Mouse (Mus musculus) liver, embryonic 14.5 days (tissue): ENCODE data around the gene Ube4b. TPM values are rescaled to one million over a fixed set of nuclear protein-coding genes. Genes with fewer than 3 reads are reported as not detected.

Source experiments
- ATAC-seq: fragments of 200-750 bp; cut with Nextera tagmentation; 2 replicates; pipeline ENCODE4 v1.8.0; 2017; ENCODE audit warnings: moderate number of reproducible peaks, mild to moderate bottlenecking, moderate library complexity; ENCODE audit not compliant: insufficient read depth
- DNase-seq, 3 experiments: peaks; one replicate each; pipeline ENCODE4 v3.0.0-alpha.2; 2012 to 2013; ENCODE audit warnings: low read depth in 3 of 3, low spot score in 3 of 3
- H3K27ac ChIP-seq: fragments of 300-500 bp; sonication (generic); 2 replicates; pipeline ENCODE4 v1.5.1; 2014; ENCODE audit warnings: moderate library complexity, mild to moderate bottlenecking, control low read depth, inconsistent platforms
- H3K27me3 ChIP-seq: fragments of 300-500 bp; sonication (generic); 2 replicates; pipeline ENCODE4 v1.6.1; 2014; ENCODE audit warnings: mild to moderate bottlenecking, low read length, moderate library complexity; ENCODE audit not compliant: control insufficient read depth, insufficient read depth
- H3K36me3 ChIP-seq: fragments of 300-500 bp; sonication (generic); replicated peaks from 2 replicates; pipeline ENCODE4 v1.6.1; 2014; ENCODE audit warnings: low read depth; ENCODE audit not compliant: control insufficient read depth, insufficient read depth
- H3K4me1 ChIP-seq, 2 experiments: fragments of 200-500 bp in 1 of 2; fragments of 300-500 bp in 1 of 2; sonication (generic) in 1 of 2; replicated peaks; 2 replicates each; pipeline ENCODE4 v1.6.1; 2012 to 2014; ENCODE audit warnings: antibody characterized with exemption in 1 of 2, inconsistent platforms in 1 of 2, low read length in 1 of 2; ENCODE audit not compliant: control insufficient read depth in 2 of 2, insufficient read depth in 2 of 2
- H3K4me2 ChIP-seq: fragments of 300-500 bp; sonication (generic); 2 replicates; pipeline ENCODE4 v1.6.1; 2014; ENCODE audit warnings: low read depth, mild to moderate bottlenecking, control low read depth, moderate library complexity
- H3K4me3 ChIP-seq, 2 experiments: fragments of 200-500 bp in 1 of 2; fragments of 300-500 bp in 1 of 2; sonication (generic) in 1 of 2; 2 replicates each; pipeline ENCODE4 v1.5.1; 2012 to 2014; ENCODE audit warnings: low read depth in 2 of 2, low read length in 2 of 2, mild to moderate bottlenecking in 2 of 2, control low read depth in 1 of 2, inconsistent platforms in 1 of 2, moderate library complexity in 1 of 2; ENCODE audit not compliant: insufficient read depth in 1 of 2
- H3K9ac ChIP-seq: fragments of 300-500 bp; sonication (generic); replicated peaks from 2 replicates; pipeline ENCODE4 v1.6.1; 2014; ENCODE audit warnings: mild to moderate bottlenecking, control low read depth, moderate library complexity
- H3K9me3 ChIP-seq: fragments of 300-500 bp; sonication (generic); 2 replicates; pipeline ENCODE4 v1.6.1; 2016; ENCODE audit warnings: low read length, mixed read lengths; ENCODE audit not compliant: control insufficient read depth
- CTCF ChIP-seq: IDR thresholded peaks from 2 replicates; pipeline ENCODE4 v1.5.1; 2016; ENCODE audit warnings: antibody characterized with exemption, low read depth, control low read depth
- EP300 ChIP-seq: IDR thresholded peaks from 2 replicates; pipeline ENCODE4 v1.6.1; 2016; ENCODE audit warnings: antibody characterized with exemption, low read depth
- WGBS: fragments of 180-500 bp; shearing (Covaris S2); extraction: QIAGEN DNeasy Blood & Tissue Kit; methylation state at CpG from one replicate; pipeline ENCODE4 v1.1.7; 2014; ENCODE audit not compliant: insufficient replicate concordance; 5-methylcytosine and 5-hydroxymethylcytosine counted together
- polyA plus RNA-seq, 2 experiments: library from polyadenylated mRNA; depleted of rRNA in 1 of 2; stranded (reverse) in 1 of 2; unstranded in 1 of 2; fragments of >200 nt; fragmentation: Nextera tagmentation in 1 of 2; extraction: Ambion mirVana in 1 of 2; gene quantifications; 2 replicates each; pipeline versions ENCODE4 v1.2.1 to v1.2.3; 2012 to 2014

Gene Ube4b
- polyA plus RNA-seq (2012; rRNA removed) (14.6 and 16.7 TPM in 2 replicates), polyA plus RNA-seq (2014; fragmentation: Nextera tagmentation; extraction: Ambion mirVana) (8.2 and 11.3 TPM in 2 replicates)

- Histone ChIP-seq H3K27me3 (no peaks in the 10 kb centered on the region), H3K4me2 (peak within 1 kb of the TSS; percentile 95), H3K9ac (peak within 1 kb of the TSS; percentile 95), H3K4me3 (peak within 1 kb of the TSS; percentile 79 to 97), H3K4me1 (peaks cover 7 to 8% of the 10 kb centered on the region in 2 experiments), H3K36me3 (no peaks in the 10 kb centered on the region), H3K9me3 (no peaks in the 10 kb centered on the region), H3K27ac (peak within 1 kb of the TSS; percentile 83)
- peak; percentile 86 for ATAC-seq
- TF ChIP-seq EP300 (no peak), CTCF (no peak)
- peak; percentile 89 to 91 (median 91) for DNase-seq
- under 1% methylated on average over 46 of the region's 50 CpGs for WGBS
Measured at GRCm38 (mm10) chr4:149426325-149427199, at the start of gene Ube4b. Gene Ube4b, minus strand, starts transcription at chr4:149426749.

DNA sequence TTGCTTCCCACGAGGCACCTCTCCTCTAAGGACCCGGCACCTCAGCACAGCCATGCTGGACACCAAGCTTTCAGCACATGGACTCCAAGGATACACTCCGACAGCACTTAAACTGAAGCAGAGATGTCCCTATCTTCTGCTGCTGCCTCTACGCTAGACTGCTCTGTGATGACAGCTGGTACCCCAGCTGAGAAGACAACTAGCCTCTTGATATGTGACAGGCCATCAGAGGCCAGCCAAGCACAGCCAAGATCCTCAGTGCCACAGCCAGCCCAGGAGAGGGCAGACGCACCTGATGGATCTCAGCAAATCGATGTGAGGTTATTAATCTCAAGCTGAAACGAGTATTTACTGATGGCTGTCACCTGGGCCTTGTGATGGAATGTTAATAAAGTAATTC lies 48.5 kb upstream of the Ube4b start:
- WGBS: 64% methylated on average over 7 of the region's 7 CpGs
- Histone ChIP-seq H3K27ac (no peak overlapping the region), H3K9ac (no peak overlapping the region), H3K36me3 (no peaks in the 10 kb centered on the region), H3K4me1 (no peaks in the 10 kb centered on the region), H3K4me3 (no peak overlapping the region), H3K4me2 (no peak overlapping the region), H3K9me3 (no peaks in the 10 kb centered on the region), H3K27me3 (no peaks in the 10 kb centered on the region)
- ATAC-seq (no peak), DNase-seq (no peak)
- TF ChIP-seq EP300 (no peak), CTCF (no peak)

GRCm38 (mm10) chr4:149469557-149469956 lies 43.0 kb upstream of the Ube4b start:
- 61% methylated on average over 3 of the region's 3 CpGs for WGBS
- TF ChIP-seq EP300 (no peak), CTCF (no peak)
- DNase-seq (no peak), ATAC-seq (no peak)
- no peaks in the 10 kb centered on the region for H3K27me3 ChIP-seq
- H3K36me3 ChIP-seq: no peaks in the 10 kb centered on the region
- no peaks in the 10 kb centered on the region for H3K9me3 ChIP-seq
- no peak overlapping the region for H3K4me3 ChIP-seq
- H3K4me1 ChIP-seq: no peaks in the 10 kb centered on the region
- H3K9ac ChIP-seq: no peak overlapping the region
- H3K27ac ChIP-seq: no peak overlapping the region
- H3K4me2 ChIP-seq: no peak overlapping the region

DNA sequence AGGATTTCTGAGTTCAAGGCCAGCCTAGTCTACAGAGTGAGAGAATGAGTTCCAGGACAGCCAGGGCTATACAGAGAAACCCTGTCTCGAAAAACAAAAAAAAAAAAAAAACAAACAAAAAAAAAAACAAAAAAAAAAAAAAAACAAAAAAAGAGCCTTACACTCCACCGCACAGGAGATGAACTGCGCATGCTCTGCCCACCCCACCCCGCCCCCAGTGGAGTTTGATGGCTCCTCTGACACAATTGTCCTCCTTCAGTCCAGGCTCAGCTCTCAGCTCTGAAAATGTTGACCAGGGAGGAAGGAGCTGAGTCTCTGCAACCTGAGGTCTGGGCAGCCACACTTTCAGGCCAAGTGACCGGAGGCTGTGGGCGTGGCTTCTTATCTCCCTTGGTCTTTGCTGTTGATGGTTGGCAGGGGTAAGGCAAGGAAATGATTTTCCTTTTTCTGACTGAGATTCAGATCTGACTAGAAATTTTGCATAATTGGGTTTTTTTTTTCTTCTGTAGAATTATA lies 36.9 kb upstream of the Ube4b start:
- TF ChIP-seq EP300 (no peak), CTCF (no peak)
- no peak for ATAC-seq
- Histone ChIP-seq H3K9ac (no peak overlapping the region), H3K27ac (no peak overlapping the region), H3K4me2 (no peak overlapping the region), H3K9me3 (no peaks in the 10 kb centered on the region), H3K27me3 (no peaks in the 10 kb centered on the region), H3K4me3 (no peak overlapping the region), H3K4me1 (no peaks in the 10 kb centered on the region; a peak in 1 of 4 replicates), H3K36me3 (no peaks in the 10 kb centered on the region)
- DNase-seq: no peak
- 49% methylated on average over 6 of the region's 6 CpGs for WGBS

DNA sequence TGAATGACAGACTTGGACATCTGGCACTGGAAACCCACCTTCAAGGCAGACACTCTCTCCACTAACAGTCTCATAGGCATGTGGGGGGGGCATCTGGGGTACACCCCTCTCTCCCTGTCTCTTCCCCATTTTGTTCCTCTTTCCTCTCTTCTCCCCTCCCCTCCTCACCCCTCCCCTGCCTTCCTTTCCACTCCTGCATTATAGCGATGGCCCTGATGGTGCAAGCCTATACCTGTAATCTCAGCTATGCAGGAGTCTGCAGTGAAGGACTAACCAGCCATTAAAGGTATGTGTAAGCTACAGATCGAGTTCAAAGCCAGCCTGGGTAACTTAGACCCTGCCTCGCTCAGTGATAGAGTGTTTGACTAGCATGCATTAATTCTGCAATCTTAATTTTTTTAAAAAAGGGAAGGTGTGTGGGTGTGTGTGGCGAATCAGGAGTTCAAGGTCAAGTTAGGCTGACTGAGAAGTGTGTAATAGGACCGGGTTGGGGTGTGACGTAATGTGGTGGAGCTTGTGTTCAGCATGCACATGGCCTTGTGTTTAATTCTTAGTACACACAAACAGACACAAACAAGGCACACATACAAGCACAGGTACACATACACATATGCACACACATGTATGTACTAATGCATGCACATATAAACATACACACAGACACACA lies 35.9 kb upstream of the Ube4b start:
- H3K27ac ChIP-seq: no peak overlapping the region
- no peaks in the 10 kb centered on the region for H3K9me3 ChIP-seq
- WGBS: 41% methylated on average over 6 of the region's 6 CpGs
- H3K4me3 ChIP-seq: no peak overlapping the region
- no peak for DNase-seq
- no peaks in the 10 kb centered on the region; a peak in 1 of 4 replicates for H3K4me1 ChIP-seq
- no peak overlapping the region for H3K4me2 ChIP-seq
- H3K36me3 ChIP-seq: no peaks in the 10 kb centered on the region
- ATAC-seq: no peak
- no peak overlapping the region for H3K9ac ChIP-seq
- H3K27me3 ChIP-seq: no peaks in the 10 kb centered on the region
- TF ChIP-seq CTCF (no peak), EP300 (no peak)
